Mouse (Mus musculus): ENCODE measurements around the gene Mtch1.

- TF ChIP-seq CTCF (IDR thresholded peaks at IDR 0.05; ENCODE audit: low read depth): no peak
- no peak for TF ChIP-seq EP300 (IDR thresholded peaks at IDR 0.05; ENCODE audit: low read depth)
These were observed 46.3 kb downstream of the Mtch1 start for GRCm38 (mm10) chr17:29301421-29301820.
